Mouse (Mus musculus) CH12.LX (cell line): Measurements from ENCODE around the gene Asic1. TPM values are rescaled to one million over a fixed set of nuclear protein-coding genes. Genes with fewer than 3 reads are reported as not detected.
A peak's percentile ranks its signal among the peaks of the same experiment; 100 is the strongest.

ENCODE experiments used
- DNase-seq: peaks from one replicate; pipeline ENCODE4 v3.0.0-alpha.2; 2013; ENCODE audit errors: extremely low read depth
- H3K27ac ChIP-seq: 2 replicates; pipeline ENCODE4 v1.5.1; 2012; ENCODE audit warnings: low read depth, mild to moderate bottlenecking, control low read depth, moderate library complexity; ENCODE audit not compliant: insufficient read depth
- H3K27me3 ChIP-seq: replicated peaks from 2 replicates; pipeline ENCODE3; 2012; ENCODE audit warnings: inconsistent platforms
- H3K36me3 ChIP-seq, 2 experiments: replicated peaks in 1 of 2; 2 replicates each; pipeline versions ENCODE3 to v1.6.1; 2012; ENCODE audit warnings: inconsistent platforms in 1 of 2, low read length in 1 of 2, mild to moderate bottlenecking in 1 of 2, mixed read lengths in 1 of 2, moderate library complexity in 1 of 2; ENCODE audit not compliant: control insufficient read depth in 1 of 2, insufficient read depth in 1 of 2
- H3K4me1 ChIP-seq, 2 experiments: 2 replicates each; pipeline ENCODE4 v1.6.1; 2012; ENCODE audit warnings: inconsistent platforms in 1 of 2, moderate library complexity in 1 of 2; ENCODE audit not compliant: insufficient read depth in 2 of 2, control insufficient read depth in 1 of 2
- H3K4me2 ChIP-seq: 2 replicates; pipeline ENCODE4 v1.6.1; 2012; ENCODE audit warnings: low read depth, mild to moderate bottlenecking, control low read depth; ENCODE audit not compliant: poor library complexity, insufficient read depth, severe bottlenecking
- H3K4me3 ChIP-seq, 3 experiments: fragments of 150-350 bp in 1 of 3; sonication (generic) in 1 of 3; replicated peaks in 1 of 3; 2 replicates each; pipeline versions ENCODE3 to v1.5.1; 2011 to 2012; ENCODE audit warnings: low read depth in 2 of 3, low read length in 2 of 3, mild to moderate bottlenecking in 2 of 3, moderate library complexity in 2 of 3, control low read depth in 1 of 3, improper control_type of control experiment in 1 of 3, inconsistent platforms in 1 of 3, mixed read lengths in 1 of 3; ENCODE audit not compliant: poor library complexity in 1 of 3
- H3K79me2 ChIP-seq: replicated peaks from 2 replicates; pipeline ENCODE4 v1.6.1; 2012; ENCODE audit warnings: mild to moderate bottlenecking, moderate library complexity; ENCODE audit not compliant: control insufficient read depth, poor library complexity, insufficient read depth, severe bottlenecking; ENCODE audit errors: extremely low read depth
- H3K9ac ChIP-seq: 2 replicates; pipeline ENCODE4 v1.6.1; 2012; ENCODE audit warnings: low read depth, mild to moderate bottlenecking, control low read depth, moderate library complexity; ENCODE audit not compliant: insufficient read depth
- H3K9me3 ChIP-seq: replicated peaks from 2 replicates; pipeline ENCODE3; 2012; ENCODE audit warnings: low read length, inconsistent platforms, mixed read lengths
- BHLHE40 ChIP-seq: IDR thresholded peaks from 2 replicates; pipeline ENCODE4 v1.6.1; 2011; ENCODE audit warnings: mild to moderate bottlenecking, low read depth, low read length, improper control_type of control experiment
- CHD1 ChIP-seq: IDR thresholded peaks from 2 replicates; pipeline ENCODE4 v1.6.1; 2012; ENCODE audit warnings: low read depth, low read length, improper control_type of control experiment, inconsistent platforms
- CHD2 ChIP-seq: IDR thresholded peaks from 2 replicates; pipeline ENCODE4 v1.6.1; 2011; ENCODE audit warnings: low read length, improper control_type of control experiment
- CTCF ChIP-seq, 2 experiments: IDR thresholded peaks in 1 of 2; conservative IDR thresholded peaks in 1 of 2; 2 replicates each; pipeline ENCODE4 v1.5.1; 2011 to 2012; ENCODE audit warnings: low read depth in 2 of 2, low read length in 2 of 2, improper control_type of control experiment in 1 of 2, inconsistent platforms in 1 of 2, mild to moderate bottlenecking in 1 of 2, moderate library complexity in 1 of 2
- E2F4 ChIP-seq: IDR thresholded peaks from 2 replicates; pipeline ENCODE4 v1.6.1; 2011; ENCODE audit warnings: low read depth, low read length, improper control_type of control experiment; ENCODE audit not compliant: insufficient replicate concordance
- EP300 ChIP-seq: IDR thresholded peaks from 2 replicates; pipeline ENCODE4 v1.6.1; 2011; ENCODE audit warnings: low read length, improper control_type of control experiment
- ETS1 ChIP-seq: conservative IDR thresholded peaks from 2 replicates; pipeline ENCODE4 v1.6.1; 2012; ENCODE audit warnings: low read depth, mild to moderate bottlenecking, inconsistent platforms, low read length, improper control_type of control experiment, moderate library complexity
- HCFC1 ChIP-seq: IDR thresholded peaks from 2 replicates; pipeline ENCODE4 v1.6.1; 2012; ENCODE audit warnings: low read depth, mild to moderate bottlenecking, inconsistent platforms, low read length, improper control_type of control experiment
- KAT2A ChIP-seq: IDR thresholded peaks from 2 replicates; pipeline ENCODE4 v1.6.1; 2012; ENCODE audit warnings: low read length, improper control_type of control experiment, inconsistent platforms; ENCODE audit not compliant: insufficient replicate concordance
- MAFK ChIP-seq: IDR thresholded peaks from 2 replicates; pipeline ENCODE4 v1.6.1; 2011; ENCODE audit warnings: low read length, improper control_type of control experiment; ENCODE audit not compliant: insufficient replicate concordance
- MAX ChIP-seq: IDR thresholded peaks from 2 replicates; pipeline ENCODE4 v1.6.1; 2011; ENCODE audit warnings: low read length, improper control_type of control experiment
- MXI1 ChIP-seq: IDR thresholded peaks from 2 replicates; pipeline ENCODE4 v1.6.1; 2011; ENCODE audit warnings: mild to moderate bottlenecking, low read depth, low read length, improper control_type of control experiment
- MYC ChIP-seq: IDR thresholded peaks from 2 replicates; pipeline ENCODE4 v1.6.1; 2011; ENCODE audit warnings: low read depth, mild to moderate bottlenecking, improper control_type of control experiment, low read length
- NRF1 ChIP-seq: IDR thresholded peaks from 2 replicates; pipeline ENCODE4 v1.6.1; 2014; ENCODE audit warnings: low read depth, mild to moderate bottlenecking, inconsistent platforms, low read length, improper control_type of control experiment, moderate library complexity
- PAX5 ChIP-seq: IDR thresholded peaks from 2 replicates; pipeline ENCODE4 v1.6.1; 2012; ENCODE audit warnings: low read length, inconsistent platforms, mixed read lengths
- POLR2AphosphoS2 ChIP-seq: IDR thresholded peaks from 2 replicates; pipeline ENCODE4 v1.6.1; 2011; ENCODE audit warnings: low read depth, low read length, improper control_type of control experiment
- RAD21 ChIP-seq: IDR thresholded peaks from 2 replicates; pipeline ENCODE4 v1.6.1; 2011; ENCODE audit warnings: low read depth, mild to moderate bottlenecking, low read length, improper control_type of control experiment, moderate library complexity
- RCOR1 ChIP-seq: conservative IDR thresholded peaks from 2 replicates; pipeline ENCODE4 v1.6.1; 2012; ENCODE audit warnings: low read depth, mild to moderate bottlenecking, inconsistent platforms, low read length, improper control_type of control experiment
- SMC3 ChIP-seq: IDR thresholded peaks from 2 replicates; pipeline ENCODE4 v1.6.1; 2011; ENCODE audit warnings: low read depth, low read length, improper control_type of control experiment
- TBP ChIP-seq: conservative IDR thresholded peaks from 2 replicates; pipeline ENCODE4 v1.6.1; 2011; ENCODE audit warnings: low read depth, low read length, improper control_type of control experiment
- TCF12 ChIP-seq: IDR thresholded peaks from 2 replicates; pipeline ENCODE4 v1.6.1; 2014; ENCODE audit warnings: low read depth, mild to moderate bottlenecking, inconsistent platforms, low read length, improper control_type of control experiment
- UBTF ChIP-seq: IDR thresholded peaks from 2 replicates; pipeline ENCODE4 v1.6.1; 2012; ENCODE audit warnings: low read depth, mild to moderate bottlenecking, inconsistent platforms, low read length, improper control_type of control experiment, moderate library complexity
- USF1 ChIP-seq: IDR thresholded peaks from 2 replicates; pipeline ENCODE4 v1.6.1; 2014; ENCODE audit warnings: low read depth, mild to moderate bottlenecking, inconsistent platforms, low read length, improper control_type of control experiment
- ZNF384 ChIP-seq: IDR thresholded peaks from 2 replicates; pipeline ENCODE4 v1.6.1; 2012; ENCODE audit warnings: low read depth, low read length, improper control_type of control experiment, inconsistent platforms
- dilution Hi-C: fragments of 300-500 bp; cut with MboI; formaldehyde crosslinking; loops from 2 replicates; pipeline ENCODE4 v1.14.3; 2020; ENCODE audit warnings: low sequenced_read_pairs; ENCODE audit not compliant: extremely low pct_unique_long_range_greater_than_20kb, extremely low pct_ligation_motif_present
- in situ Hi-C: fragments of 300-500 bp; cut with MboI; formaldehyde crosslinking; loops from 3 replicates; pipeline ENCODE4 v1.14.3; 2019; ENCODE audit warnings: low sequenced_read_pairs, low pct_ligation_motif_present, low pct_unique_long_range_greater_than_20kb, mixed read lengths
- polyA plus RNA-seq: library from polyadenylated mRNA; unstranded; fragments of >175 nt; gene quantifications from 2 replicates; pipeline ENCODE4 v1.2.1, GENCODE M21; 2012; ENCODE audit warnings: low read depth; ENCODE audit not compliant: insufficient read length
- total RNA-seq, 2 experiments: library from RNA; depleted of rRNA; stranded (reverse); fragments of 300-350 nt in 1 of 2; fragments of >200 nt in 1 of 2; gene quantifications; 2 replicates each; pipeline ENCODE4 v1.2.3; 2012 to 2014

Asic1 gene
- total and polyA plus RNA-seq, 3 experiments, result 0.47 to 0.94 TPM; not detected in 1

GRCm38 (mm10) chr15:99664600-99665451 is 5.3 kb upstream of the Asic1 start:
- Histone ChIP-seq H3K36me3 (no peaks in the 10 kb centered on the region), H3K27ac (no peak overlapping the region), H3K9me3 (peaks cover 4% of the 10 kb centered on the region), H3K79me2 (no peaks in the 10 kb centered on the region), H3K4me2 (peak overlapping the region; percentile 77), H3K27me3 (peaks cover 55% of the 10 kb centered on the region), H3K4me1 (peaks cover 0 to 4% of the 10 kb centered on the region in 2 experiments; a peak in 2 of 4 replicates), H3K4me3 (peak overlapping the region in 1 of 3 experiments; percentile 30), H3K9ac (no peak overlapping the region)
- no peak for TF ChIP-seq MXI1
- TF ChIP-seq TCF12, result no peak
- no peak for TF ChIP-seq NRF1
- no peak for TF ChIP-seq KAT2A
- no peak for TF ChIP-seq MAX
- no peak for TF ChIP-seq USF1
- TF ChIP-seq MAFK, result no peak
- no peak for TF ChIP-seq E2F4
- no peak for TF ChIP-seq CTCF (conservative IDR thresholded peaks at IDR 0.05 in 1 of 2, IDR thresholded peaks at IDR 0.05 in 1 of 2; ENCODE audit: low read depth in 2 of 2, low read length in 2 of 2)
- no peak for TF ChIP-seq UBTF
- no peak for TF ChIP-seq PAX5
- TF ChIP-seq TBP, result no peak
- no peak for TF ChIP-seq CHD1
- in situ Hi-C loops (loop anchor here (5.0 kb wide), 1 partner anchor 68 kb away; no protein-coding TSS in a partner anchor), dilution Hi-C loops (no loop called here)
- DNase-seq, result no peak

- Histone ChIP-seq H3K27ac (no peak overlapping the region), H3K4me2 (no peak overlapping the region), H3K4me3 (no peak overlapping the region), H3K9me3 (peaks cover 4% of the 10 kb centered on the region), H3K27me3 (peaks cover 60% of the 10 kb centered on the region), H3K9ac (no peak overlapping the region), H3K79me2 (no peaks in the 10 kb centered on the region), H3K36me3 (no peaks in the 10 kb centered on the region), H3K4me1 (peaks cover 0 to 14% of the 10 kb centered on the region in 2 experiments; a peak in 2 of 4 replicates)
- dilution Hi-C loops, result no loop called here
- in situ Hi-C loops, result loop anchor here (5.0 kb wide), 1 partner anchor 70 kb away; no protein-coding TSS in a partner anchor
- TF ChIP-seq KAT2A, result no peak
- no peak for TF ChIP-seq ETS1
- TF ChIP-seq TCF12, result no peak
- no peak for TF ChIP-seq SMC3
- TF ChIP-seq MYC, result no peak
- TF ChIP-seq POLR2AphosphoS2, result no peak
- no peak for TF ChIP-seq TBP
- TF ChIP-seq HCFC1, result no peak
- no peak for TF ChIP-seq MXI1
- TF ChIP-seq EP300, result no peak
- TF ChIP-seq CHD2, result no peak
- TF ChIP-seq PAX5, result no peak
- no peak; the same call in none of the 2 replicates for TF ChIP-seq RAD21
- no peak for TF ChIP-seq CHD1
- TF ChIP-seq BHLHE40, result no peak
- TF ChIP-seq ZNF384, result no peak
- TF ChIP-seq RCOR1, result no peak
- no peak for DNase-seq
These were observed 2.6 kb upstream of the Asic1 start for GRCm38 (mm10) chr15:99667544-99667943.
